Mouse (Mus musculus) urinary bladder, postnatal 14 days (tissue): ENCODE data around the gene Psen2.

Source experiments
- DNase-seq: peaks from one replicate; pipeline ENCODE4 v3.0.0; 2021; ENCODE audit warnings: low spot score

Gene Psen2

GRCm38 (mm10) chr1:180274725-180275308, 11.6 kb upstream of the Psen2 start:
- DNase-seq, result peak; percentile 44

DNA sequence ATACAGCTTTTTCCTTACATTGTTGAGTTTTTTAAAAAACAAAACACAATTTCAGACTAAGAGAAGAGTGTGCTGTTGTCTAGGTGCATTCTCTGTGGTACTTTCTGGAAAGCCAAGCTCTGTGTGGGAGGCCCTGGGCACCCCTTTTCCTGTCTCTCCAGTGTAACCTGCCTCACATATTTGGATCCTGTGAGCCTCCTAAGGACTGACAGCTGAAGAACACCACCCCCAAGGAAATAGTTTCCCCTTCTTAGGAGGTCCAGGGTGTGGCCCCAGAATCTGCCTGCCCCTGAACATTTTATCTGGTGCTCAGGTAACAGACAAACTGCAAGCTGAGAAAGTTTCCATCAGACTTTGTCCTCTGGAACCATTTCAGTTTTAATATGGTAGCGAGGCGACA, 5.8 kb upstream of the Psen2 start:
- DNase-seq, result no peak

DNA sequence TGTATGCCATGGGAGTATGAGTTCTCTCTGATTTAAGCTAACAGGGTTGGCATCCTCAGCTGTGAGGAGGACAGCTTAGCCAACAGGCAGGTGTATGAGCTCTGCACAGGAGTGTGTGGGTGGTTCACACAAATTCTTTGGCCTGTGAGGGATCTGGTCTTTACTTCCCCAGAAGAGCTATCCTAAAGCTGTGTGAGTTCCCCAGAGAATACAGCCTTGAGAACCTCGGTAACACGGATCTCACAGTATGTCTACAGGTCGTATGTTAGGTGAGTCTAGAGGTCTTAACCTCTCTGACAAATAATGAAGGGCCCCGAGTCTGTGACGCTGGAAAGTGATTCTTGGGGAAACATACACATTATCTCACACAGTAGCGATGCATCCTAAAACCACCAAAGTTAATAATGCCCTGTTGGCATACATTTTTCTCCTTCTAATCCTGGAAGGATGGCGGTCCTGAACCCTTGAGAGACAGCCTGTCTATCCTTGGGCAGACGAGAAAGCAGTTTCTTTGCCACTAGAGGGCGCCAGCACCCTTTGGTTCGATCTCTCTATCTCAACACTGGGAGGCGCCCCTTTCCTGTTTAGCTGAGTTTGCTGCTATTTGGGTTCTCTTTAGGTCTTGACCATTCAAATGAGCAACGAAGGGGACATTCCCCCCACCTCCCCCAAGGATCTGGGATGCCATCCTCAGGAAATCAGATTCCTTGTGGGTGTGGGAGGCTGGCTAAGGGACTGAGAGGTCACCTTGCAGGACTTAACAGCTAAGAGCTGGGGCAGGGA, 5.2 kb upstream of the Psen2 start:
- DNase-seq, result peak; percentile 92

GRCm38 (mm10) chr1:180267151-180267550, 3.9 kb upstream of the Psen2 start:
- no peak for DNase-seq

DNA sequence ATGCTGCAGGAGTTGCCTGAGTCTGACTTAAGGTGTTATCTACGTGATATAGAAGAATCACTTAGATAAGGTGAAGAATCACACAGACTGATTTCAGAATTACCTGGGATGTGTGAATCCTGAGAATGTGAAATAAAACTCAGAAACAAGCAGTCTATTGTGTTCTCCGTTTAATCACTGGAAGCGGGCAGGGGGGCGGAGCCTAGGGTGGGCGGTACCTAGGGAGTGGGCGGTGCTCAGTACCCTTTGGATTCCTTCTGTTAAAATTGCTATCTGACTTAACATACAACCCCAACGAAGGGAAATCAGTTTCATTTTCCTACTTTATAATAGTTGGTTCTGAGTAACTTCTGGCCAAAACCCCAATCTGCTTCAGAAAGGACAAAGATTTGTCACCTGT, 2.2 kb upstream of the Psen2 start:
- peak; percentile 60 for DNase-seq

DNA sequence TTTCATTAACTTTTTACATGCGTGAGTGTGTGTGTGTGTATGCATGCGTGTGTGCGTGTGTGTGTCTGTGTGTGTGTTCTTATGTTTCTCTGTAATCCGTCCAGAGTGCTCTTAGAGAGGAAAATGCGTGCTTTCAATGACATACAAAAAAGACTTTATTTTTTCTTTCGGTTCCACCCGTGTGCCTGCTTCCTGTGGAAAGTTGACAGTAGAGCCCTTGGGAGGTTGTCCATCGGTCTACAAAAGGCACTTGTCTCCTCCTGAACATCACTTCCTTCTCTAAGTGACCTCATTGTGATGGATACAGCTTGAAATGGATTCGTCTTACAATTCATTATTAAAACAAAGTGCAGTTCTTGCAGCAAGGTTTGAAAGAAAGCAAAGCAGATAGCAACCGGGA, 1.6 kb upstream of the Psen2 start:
- DNase-seq, result no peak

DNA sequence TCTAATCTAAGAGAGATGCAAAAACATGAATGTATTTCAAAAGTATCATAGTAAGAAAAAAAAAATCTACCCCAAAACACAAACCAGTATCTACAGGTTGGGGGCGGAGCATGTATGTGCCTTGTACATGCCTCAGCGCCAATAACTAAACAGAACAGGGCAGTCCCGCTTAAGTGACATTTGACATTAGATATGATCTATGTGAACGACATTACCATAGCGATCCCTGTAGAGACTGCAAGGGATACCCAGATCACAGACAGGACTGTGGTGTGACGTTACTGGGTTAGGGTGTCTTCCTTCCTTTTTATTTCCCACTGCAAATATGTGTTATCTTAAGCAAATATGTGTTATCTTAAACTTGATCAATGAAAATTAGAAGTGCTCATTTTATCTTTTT, 1.2 kb upstream of the Psen2 start:
- DNase-seq, result no peak

GRCm38 (mm10) chr1:180261857-180262570, 1.2 kb downstream of the Psen2 start:
- no peak for DNase-seq

- no peak for DNase-seq
Observed at GRCm38 (mm10) chr1:180261415-180261814, 1.8 kb downstream of the Psen2 start.

DNA sequence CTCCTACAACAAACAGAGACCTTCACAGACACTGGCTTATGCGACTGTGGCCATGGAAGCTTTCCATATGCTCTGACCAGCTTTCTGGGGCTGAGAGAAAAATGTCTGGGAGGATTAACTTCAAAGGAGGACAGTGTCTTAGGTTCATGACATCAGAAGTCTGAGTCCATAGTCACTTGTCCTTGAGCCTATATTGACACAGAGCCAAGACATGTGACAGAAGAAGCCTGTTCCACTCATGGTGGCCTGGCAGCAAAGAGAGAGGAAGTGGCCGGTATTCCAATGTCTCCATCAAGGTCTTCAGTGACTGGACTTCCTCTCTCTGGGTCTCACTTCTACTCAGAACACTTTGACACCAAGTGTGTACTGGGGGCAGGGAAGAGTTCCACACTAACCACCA, 2.4 kb downstream of the Psen2 start:
- no peak for DNase-seq

- DNase-seq, result no peak
Observed at GRCm38 (mm10) chr1:180259753-180260152, 3.5 kb downstream of the Psen2 start.

- DNase-seq, result no peak
Observed at GRCm38 (mm10) chr1:180257446-180257845, 5.8 kb downstream of the Psen2 start.

DNA sequence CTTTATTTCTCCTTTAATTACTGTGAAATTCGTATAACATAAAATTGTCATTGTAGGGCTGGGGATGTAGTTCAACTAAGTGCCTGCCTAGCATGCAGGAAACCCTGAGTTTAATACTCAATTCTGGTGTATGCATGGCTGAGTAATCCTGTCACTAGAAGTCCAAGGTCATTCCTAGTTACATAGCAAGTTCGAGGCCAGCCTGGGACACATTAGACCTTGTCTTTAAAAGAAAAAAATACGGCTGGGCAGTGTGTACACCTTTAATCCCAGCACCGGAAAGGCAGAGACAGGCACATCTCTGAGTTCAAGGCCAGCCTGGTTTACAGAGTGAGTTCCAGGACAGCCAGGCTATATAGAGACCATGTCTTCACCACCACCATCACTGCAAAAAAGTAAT, 6.4 kb downstream of the Psen2 start:
- no peak for DNase-seq

- DNase-seq, result peak; percentile 99
Observed at GRCm38 (mm10) chr1:180256138-180256674, 7.0 kb downstream of the Psen2 start.

- DNase-seq, result peak; percentile 47
Observed at GRCm38 (mm10) chr1:180255294-180256117, 7.7 kb downstream of the Psen2 start.

DNA sequence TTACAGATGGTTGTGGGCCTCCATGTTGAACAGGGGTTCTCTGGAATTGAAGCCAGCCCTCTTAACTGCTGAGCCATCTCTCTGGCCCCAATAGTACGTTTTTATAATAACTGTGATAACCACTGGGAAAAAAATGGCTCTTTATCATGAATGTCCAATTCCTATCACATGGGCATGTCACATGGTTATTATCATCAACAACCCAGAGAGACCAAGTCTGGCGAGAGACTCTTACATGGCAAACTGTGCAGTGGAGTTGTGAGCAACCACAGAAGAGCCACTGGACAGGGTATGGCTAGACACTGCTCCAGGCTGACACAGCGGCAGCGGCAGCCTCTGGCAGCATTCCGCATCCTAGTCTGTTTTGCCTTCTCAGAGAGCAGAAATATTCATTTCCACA, 8.9 kb downstream of the Psen2 start:
- DNase-seq, result no peak

DNA sequence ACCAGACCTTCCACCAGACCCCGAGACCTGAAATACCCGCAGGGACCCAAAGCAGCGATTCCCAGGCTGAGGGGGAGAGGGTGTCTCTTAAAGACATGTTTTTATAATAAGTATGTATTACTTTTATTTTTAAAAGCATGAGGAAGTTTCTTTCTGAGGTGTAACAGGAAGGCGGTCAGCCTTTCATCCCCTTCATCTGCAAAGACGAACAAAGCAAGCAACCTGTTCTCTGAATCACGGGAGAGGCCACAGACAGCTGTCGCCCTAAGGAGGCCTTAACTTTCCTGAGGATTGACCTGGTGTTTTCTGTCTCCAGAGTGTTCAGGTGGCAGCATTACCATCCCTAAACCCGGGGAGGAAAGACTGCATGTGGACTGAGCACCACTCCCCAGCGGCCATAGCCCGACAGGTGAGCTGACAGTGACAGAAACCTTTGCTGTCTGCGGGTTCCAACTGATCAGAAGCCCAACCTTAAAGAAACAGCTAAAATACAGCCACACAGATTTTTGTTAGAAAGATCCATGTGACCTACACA, 10.5 kb downstream of the Psen2 start:
- DNase-seq, result no peak

- DNase-seq, result no peak
Observed at GRCm38 (mm10) chr1:180251176-180252048, 11.8 kb downstream of the Psen2 start.

DNA sequence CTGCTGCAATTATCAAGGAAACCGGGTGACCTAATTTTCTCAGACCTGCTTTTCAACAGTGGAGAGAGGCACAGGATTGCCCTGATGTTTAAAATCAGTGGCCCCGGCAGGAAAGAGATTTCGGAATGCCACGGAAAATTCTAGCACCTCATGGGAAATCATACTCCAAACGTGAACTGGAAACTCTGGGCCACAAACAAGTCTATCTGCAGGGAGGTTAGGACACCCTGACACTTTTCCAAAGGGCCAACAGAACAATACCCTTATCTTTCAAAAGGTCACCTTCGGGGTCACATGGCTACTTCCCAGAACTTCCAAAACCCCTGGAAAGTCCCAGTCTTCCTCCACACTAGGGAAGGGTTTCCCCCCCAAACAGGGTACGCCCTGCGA, 12.8 kb downstream of the Psen2 start:
- DNase-seq, result no peak

- DNase-seq, result peak; percentile 84
Observed at GRCm38 (mm10) chr1:180249666-180250440, 13.4 kb downstream of the Psen2 start.
